Mouse (Mus musculus): ENCODE measurements around the gene Sirt2.

DNA sequence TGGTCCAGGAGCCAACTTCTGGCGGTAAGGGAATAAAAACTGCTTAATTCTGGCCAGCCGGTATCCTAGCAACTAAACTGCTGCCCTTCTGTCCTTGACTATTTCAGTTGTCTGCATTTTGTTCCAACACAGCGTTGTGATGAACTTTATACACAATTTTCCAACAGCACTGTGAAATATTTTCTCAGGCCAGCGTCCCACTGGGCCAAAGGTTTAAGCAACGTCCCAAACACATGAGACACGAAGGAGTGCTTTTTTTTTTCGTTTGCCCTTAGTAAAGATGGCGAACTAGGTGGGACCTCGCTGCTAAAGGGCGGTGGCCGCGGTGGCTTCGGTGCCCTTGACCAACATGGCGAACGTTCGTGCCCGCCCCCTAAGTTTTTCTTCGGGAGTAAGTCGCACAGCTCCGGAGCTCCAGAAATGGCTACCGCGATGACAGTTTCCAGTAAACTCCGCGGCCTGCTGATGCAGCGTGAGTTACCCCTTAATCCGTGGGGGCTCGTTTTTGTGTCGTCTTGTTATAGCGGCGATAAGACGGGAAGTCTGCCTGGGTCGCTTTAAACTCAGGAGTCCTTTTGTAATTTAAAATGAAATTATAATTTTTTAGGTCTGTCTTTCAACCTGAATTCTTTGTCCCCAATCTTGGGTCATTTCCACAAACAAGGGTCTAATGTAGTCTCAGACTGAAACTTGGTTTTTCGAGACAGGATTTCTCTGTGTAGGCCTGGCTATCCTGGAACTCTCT lies 58.6 kb downstream of the Sirt2 start, which contains the start of gene Ech1:
- TF ChIP-seq CTCF (IDR thresholded peaks at IDR 0.05; ENCODE audit: low read depth, low read length) = no peak
- TF ChIP-seq POLR2A (IDR thresholded peaks at IDR 0.05; ENCODE audit: insufficient read depth, low read length) = no peak

All from ES-Bruce4 (cell line).